Mouse (Mus musculus) R1 (cell line): ENCODE results near the gene Flrt3.

Experiments used
- DNase-seq: peaks from one replicate; pipeline ENCODE4 v3.0.0-alpha.2; 2018; ENCODE audit warnings: low read depth, low spot score

The Flrt3 gene

DNA sequence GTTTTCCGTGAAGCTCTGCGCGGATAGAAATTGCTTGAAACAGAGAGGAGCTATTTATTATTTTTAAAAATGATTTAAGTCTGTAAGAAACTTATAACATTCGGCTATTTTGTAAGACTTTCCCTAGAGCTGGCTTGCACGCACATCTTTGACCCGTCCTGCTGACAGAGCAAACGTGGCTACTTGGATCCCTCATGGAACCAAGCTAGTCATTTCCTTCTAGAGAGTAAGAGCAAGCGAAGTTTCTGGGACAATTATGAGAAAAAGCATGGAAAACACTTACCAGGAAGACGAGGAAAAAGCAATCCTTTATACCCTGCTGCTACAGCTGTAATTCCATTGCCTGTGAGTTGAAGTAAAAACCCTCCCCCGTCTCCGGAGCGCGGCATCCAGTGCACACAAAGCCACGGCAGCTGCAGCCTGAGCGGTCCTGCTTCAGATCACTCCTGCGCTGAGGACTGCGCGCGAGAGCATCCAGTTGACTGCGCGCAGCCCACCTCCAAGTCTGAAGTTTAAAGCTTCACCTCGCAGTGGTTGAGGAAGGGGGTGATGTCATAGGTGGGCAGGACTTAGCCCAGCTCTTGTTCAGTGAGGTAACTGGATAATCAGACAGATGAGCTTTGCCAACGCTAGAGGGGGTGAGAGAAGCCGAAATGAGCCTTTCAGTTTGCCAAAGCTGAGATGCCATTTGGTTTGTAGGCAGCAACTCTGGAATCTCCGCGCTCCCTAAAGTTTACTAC lies at the start of gene Flrt3:
TSS of gene Flrt3 (minus strand) at position 507 of the 740 bp plus-strand sequence.
- peak; percentile 98 for DNase-seq

DNA sequence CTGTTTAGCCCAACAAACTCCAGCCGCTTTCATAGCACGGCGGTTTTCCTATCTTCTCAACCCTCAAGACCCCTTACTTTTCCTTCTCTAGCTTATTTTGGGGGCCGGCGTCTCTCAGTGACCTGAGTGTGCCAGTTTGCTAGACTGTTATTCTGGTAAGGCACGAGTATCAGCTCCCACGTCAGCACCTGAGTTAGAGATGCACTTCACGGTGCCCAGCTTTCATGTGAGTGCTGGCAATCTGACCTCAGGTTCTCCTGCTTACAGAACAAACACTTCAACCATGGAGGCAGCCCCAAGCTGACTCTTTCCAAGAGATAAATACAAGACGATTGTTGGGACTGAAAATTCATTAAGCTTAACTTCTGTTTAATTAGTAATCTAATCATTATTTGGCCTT lies 46.1 kb upstream of the Flrt3 start:
- no peak for DNase-seq

DNA sequence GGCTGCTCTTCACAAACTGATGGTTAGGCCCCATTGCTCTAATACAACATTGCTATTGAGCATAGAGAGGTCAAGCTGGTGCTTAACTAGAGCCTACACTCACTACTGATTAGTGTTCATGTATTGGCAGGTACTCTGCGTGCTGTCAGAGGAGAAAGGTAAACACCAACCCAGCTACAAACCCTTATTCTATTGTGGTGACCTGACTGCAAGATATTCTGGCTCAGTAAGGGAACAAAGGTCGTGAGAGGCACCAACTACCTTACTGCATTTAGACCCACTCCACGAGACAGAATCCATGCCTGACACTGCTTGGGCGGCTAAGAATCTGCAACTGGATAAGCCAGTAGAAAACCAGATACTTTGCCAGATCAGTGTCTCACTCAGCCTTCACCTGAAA lies 44.6 kb upstream of the Flrt3 start:
- DNase-seq, result no peak

DNA sequence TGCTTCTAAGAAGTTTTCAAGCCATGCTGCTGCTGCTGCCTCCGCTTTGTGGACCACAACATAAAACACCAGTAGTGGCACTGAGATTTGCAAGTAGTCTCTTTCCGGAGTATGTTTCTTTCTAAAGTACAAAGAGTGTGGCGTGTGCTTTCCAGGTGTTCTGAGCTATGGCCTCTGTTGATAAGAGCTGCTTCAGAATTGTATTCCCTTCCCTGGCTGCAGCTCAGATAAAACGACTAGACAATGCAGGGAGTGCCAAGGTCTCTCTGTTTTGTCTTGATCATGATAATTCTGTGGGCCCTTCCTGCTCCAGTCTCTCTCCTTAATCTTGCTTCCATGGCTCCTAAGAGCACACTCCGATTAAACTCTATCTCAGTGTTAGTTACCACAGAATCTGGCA lies 36.3 kb upstream of the Flrt3 start:
- no peak for DNase-seq

DNA sequence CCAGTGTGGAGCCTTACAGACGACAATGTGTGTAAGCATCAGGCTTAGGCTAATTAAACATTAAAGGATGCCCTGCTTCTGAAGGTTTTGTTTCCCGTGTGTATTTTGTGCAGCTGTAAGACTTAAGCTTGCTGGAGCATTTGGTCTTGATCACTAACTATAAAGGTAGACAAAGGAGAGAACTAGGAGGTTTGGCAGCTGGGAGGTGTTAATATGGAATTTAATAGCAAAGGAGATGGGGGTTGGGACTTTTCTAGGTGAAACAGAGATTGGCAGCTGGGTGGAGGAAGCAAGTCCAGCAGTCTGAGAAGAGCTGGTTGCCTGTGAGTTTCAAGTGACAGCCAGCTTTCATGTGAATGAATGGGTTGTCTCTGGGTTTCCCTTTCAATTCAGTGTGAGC lies 34.0 kb upstream of the Flrt3 start:
- no peak for DNase-seq

DNA sequence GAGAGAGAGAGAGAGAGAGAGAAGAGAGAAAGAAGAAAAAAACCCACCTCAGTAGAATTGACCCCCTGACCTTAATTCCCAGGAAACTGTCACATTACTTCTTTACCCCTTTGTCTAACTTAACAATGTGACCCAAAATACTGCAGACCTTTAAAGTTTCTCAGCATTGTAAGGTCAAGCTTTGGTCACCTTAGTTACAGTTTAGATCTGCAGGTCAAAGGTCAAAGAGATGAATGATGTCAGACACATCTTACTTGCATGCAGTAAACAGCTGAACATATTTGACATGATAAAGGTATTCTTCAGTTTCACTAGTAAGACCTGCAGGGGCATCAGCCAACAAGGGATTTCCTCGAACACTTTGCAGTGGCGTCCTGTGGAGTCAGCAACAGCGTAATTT lies 32.9 kb upstream of the Flrt3 start:
- DNase-seq, result peak; percentile 29

DNA sequence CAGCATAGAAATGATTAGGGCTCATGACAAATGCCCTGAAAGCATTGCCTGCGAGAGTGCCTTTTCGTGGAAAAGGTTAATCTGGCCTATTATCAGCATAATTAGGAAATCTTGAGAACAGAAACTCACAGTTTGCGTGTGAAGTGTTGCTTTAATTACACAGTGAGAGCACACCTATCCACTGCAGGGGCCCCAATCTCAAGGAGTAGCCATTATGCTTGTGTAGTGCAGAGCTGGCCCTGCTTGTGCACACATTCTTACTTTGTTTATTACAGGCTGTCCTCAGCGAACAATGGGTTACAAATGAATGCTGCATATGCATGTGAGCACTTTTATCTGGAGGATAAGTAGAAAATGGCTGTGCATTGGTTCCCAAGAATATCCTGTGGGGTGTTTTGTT lies 32.1 kb upstream of the Flrt3 start:
- DNase-seq, result no peak

DNA sequence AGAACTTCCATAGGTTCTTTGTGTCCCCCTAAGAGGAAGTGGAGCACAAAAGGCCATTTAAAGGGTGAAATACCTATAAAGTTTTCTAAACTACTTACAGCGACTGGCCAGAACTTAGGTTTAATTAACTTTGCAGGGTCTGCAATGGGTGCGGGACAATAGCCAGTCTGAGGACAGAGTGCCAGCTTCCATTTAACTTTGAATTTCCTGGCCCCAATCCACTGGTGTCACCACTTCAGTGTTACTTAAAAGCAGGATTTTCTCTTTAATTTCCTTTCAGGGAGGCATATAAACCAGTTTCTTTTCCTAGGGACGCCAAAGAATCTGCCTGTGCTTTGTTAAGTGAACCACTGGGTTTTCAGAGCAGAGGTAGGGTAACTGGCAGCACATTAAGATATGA lies 27.3 kb upstream of the Flrt3 start:
- DNase-seq, result no peak

DNA sequence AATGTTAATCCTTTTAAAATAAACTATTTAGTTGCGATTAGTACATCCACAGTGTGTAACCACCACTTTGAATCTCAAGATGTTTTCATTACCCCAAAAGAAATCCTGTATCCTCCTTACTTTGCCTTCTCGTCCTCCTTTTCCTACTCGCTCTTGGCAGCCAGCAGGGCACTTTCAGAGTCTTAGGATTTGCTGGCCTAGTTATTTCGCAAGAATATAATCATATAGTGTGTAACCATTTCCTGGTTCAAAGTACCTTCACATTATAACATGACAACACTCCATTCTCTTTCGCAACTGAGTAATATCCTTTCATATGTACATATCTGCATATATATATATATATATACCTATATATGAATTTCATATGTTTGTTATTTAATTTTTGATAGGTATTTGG lies 22.6 kb upstream of the Flrt3 start:
- DNase-seq, result no peak

DNA sequence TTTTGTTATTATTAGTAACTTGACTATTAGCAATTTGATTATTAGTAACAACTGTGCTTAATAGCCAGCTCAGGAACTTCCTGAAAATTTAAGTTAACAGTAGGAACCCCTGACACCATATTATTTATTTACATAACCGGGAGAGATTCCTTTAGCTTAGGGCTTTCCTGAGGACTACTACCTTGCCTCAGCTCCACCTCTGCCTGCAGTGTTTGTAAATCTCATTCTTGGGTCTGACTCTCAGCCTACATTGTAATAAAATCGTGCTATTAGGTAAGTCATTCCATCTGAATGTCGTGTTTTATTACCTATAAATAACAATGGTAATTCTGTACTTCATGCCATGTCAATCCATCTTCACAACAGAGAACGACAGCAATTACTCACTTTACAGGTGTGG lies 21.2 kb upstream of the Flrt3 start:
- no peak for DNase-seq

DNA sequence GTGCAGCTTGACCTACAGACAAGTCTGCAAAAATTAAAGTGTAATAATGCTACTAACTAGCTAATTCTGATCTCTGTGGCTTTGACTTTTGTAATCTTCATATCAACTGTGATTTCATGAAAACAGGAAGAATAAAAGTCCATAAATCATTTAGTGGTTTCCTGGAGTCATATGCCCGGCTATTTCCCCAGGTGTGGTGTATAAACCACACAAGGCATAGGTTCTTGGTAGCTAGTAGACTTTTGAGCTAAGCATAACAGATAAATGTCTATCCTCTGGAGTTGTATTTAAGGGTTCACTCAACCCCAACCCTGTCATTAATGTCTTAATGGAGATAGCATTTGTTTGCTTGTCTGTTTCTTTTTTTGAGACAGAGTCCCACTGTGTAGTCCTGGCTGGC lies 20.1 kb upstream of the Flrt3 start:
- DNase-seq, result no peak

DNA sequence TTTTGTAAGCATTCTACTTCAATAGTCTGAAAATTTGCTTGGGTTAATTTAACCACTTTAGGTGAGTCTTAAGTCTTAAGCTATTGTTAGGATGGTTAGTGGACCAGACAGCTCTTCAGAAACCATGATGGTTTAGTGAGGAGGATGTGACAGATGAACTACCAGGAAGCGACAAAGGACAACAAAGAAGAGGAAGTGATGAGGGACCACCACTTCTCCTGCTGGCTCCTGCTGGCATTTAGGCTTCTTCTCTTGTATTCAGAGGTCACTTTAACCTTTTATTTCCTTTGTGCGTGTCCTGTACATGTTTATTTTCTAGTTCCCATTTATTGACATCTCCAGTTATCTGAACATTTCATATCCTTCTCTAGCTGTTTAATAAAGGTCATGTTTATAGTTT lies 19.6 kb upstream of the Flrt3 start:
- DNase-seq, result no peak

DNA sequence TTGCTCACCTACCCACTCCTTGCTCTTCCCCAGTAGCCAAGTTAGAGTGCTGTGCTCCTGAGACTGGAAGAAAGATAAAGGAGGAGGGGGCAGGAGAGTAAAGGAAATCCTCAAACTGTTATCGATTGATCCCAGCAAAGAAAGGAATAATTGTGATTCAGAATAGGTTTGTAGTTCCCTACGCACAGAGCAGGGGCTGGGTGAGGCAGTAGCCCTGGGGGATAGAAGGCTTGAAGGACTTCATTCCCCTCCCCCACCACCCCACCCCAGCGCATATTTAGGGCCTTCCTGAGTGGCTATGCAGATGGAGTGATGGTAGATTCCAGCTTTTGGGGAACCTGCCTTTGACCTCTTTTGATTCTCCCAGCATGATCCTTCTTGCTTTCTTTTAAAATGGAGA lies 5.5 kb upstream of the Flrt3 start:
- DNase-seq, result peak; percentile 94

DNA sequence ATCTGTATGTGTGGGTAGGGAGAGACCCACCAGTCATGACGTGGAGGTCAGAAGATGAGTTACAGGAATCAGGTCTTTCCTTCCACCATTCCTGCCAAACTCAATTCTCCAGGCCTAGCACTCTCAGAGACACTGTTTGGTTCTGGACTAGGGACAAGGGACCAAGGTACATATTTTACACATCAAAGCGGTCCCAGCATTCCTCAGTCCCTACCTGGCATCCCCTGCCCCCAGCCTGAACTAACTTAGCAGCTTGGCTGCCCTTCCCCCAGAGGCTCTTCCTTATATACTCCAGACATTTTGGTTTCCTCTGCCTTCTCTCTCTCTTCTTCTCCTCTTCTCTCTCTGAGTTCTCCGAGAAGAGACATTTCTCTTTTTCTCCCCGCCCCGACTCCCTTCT lies 2.2 kb upstream of the Flrt3 start:
- DNase-seq, result peak; percentile 15

DNA sequence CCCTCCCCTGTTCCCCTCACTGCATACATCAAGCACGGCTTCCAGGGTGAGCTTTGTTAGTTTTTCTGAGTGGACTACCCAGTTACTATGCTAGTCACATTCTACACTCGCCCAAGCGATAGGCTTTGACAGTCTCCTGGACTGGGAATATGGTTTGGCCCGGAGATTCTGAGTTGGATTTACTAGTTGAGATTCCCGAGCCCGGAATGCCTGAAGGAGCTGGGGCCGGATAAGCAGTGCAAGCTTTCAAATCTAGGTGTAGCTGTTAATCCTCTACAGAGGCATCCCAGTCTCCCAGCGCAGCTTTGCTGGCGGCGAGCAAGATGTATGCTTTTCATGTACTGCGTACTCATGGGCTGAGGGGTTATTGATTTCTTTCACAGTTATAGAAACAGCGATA lies 812 bp downstream of the Flrt3 start:
- DNase-seq, result peak; percentile 43

DNA sequence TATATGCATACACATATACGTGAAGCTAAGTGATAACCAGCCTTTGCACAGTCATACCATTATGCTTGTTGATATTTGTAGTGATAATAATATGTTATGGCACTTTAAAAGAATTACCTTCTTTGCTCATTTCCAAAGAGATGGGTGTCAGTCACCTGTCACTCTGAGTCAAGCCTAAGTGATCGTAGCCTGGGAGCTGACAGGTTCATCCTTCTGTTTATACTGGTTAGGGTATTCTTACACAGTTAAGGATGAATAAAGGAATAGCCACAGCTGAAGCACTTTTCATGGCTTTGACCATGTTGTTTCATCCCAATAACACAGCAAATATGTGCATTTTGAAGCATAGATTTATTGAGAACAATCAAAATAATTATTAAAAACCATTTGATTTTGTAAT lies 1.5 kb downstream of the Flrt3 start:
- DNase-seq, result no peak

DNA sequence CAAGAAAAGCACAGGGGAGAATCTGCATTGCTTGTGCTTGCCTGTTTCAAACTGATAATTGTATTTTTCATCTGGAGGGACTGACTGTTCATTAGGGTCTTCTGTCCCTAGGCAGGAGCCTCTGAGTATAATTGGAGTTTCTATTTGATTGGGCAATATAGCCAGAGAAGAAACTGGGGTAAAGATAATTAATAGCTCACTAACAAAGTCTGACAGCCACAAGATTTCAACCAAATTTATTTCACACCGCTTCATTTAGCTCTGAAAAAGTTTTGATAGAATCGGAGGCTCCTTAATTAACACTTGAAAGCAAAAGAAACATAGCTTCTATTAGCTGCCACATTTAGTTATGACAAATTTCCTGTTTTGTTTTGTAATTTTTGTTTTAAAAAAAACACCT lies 2.2 kb downstream of the Flrt3 start:
- no peak for DNase-seq

DNA sequence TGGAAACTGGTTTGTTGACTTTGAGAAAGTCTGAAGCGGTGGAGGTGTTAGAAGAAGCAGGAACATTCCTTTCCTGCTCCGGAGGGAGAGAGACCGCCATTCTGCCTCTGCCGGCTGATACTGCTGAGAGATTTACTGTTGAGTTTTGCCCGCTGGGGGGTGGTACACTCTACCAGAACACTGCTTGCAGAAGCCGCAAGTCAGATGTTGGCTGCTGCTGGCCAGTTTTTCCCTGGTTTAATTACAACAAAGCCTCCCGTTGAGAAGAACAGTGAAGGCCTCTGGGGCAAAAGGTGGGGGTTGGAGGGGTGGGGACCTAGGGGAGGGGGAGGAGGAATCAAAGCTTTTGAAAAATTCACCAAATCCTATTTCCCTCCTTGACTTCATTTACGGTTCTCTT lies 3.0 kb downstream of the Flrt3 start:
- DNase-seq, result peak; percentile 74

DNA sequence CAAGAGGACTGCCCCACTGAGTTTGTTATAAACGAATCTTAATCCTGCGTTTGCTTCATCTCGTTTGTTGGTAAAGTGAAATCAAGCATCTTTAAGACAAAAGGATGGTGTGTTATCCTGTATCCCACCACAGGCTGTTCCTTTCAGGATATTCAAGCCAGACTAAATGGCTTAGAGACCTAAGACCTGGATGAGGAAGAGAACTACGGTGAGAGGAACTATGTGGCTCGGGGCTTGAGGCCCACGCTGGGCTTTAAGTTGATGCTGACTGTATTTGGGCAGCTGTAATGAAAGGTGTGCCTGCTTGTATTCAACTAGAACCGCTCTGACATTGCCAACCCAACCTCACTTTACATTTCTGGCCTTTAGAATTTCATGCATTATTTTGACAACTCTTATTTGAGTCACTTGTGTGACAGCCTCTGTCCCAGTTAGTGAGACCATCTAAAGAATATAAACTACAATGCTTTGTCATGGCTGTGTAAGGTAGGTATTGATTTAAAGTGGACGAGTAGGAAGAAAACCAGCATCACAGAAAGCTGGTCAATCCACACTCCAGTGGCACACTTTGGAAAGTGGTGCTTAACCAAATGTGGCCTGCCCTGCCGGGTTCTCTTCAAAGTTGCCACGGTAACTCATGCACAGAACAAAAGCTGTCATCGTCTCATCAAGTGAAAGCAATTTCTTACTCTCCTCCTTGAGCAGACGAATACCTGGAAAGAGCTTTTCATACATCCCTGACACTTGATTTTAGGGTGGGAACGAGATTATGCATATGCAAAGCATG lies 3.8 kb downstream of the Flrt3 start:
- no peak for DNase-seq

DNA sequence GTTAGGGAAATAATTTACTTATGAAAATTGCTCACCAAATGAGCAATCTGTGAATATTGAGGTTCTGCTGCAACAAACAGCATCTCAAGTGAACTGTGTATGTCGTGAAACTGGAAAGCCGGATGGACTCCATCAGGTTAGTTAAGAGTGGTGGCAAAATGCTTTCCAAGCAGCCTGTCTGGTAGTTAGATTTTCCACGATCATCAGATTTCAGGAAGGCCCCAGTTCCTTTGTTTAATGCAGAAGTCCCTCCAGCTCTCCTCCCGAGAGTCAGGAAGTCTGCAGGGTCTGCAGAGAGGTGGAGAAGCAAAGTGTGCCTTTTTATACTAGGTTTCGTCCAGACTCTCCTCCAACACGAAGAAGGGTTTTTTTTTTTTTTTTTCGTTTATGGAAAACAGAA lies 4.4 kb downstream of the Flrt3 start:
- DNase-seq, result no peak

DNA sequence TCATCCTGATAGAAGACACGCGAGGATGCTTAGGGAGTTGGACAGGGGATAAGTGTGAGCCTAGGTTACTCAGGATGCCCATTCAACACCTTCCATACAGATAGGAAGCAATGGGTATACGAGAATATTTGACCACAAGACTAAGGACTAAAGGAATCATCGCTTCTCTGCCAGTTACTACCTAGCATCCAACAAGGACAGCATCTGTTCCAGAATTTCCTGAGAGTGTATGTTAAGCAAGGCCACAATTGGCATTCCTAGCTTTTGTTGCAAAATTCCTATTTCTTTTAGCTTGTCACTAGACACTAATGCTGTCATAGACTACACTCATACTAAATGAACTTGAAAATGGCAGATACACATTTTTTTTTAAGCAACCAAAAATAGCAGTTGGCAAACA lies 6.9 kb downstream of the Flrt3 start:
- no peak for DNase-seq

DNA sequence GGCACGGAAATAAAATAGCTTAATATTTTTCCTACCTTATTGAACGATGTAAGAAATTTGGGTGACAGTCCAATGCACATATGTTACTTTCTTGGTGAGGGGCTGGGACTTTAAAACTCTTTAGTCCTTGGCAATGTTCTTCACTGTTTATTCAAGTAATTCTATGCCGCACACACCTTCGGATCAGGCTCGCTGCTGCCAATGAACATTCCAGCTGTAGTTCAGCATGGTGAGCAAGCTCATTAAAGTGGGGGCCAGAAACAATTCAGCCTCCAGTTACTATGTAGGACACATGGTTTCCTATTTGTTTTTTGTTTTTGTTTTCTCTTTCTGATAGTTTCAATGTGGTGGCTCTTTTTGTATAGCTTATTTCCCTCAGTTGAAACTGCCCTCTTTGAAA lies 8.6 kb downstream of the Flrt3 start:
- no peak for DNase-seq

DNA sequence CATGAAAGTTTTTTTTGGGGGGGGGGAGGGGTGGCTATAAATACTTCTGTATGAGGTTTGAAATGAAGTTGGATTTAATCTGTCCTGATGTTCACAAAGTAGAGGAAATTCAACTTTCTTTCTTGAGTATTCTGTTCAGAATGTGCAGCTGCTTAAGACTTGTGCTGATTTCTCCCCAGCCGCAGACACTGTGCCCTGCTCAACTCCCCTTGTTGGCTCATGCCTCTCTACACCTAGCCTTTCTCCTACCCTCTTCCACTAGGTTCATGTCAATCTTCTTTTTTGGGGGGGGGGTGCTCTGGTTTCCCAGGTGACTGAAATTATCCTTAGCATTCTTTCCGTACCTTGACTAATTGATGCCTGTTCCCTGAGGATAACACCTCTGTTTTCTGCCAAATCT lies 17.3 kb downstream of the Flrt3 start:
- DNase-seq, result no peak
